Mouse (Mus musculus) cerebellum, adult 2 months (tissue): ENCODE data around the gene Rabac1. TPM values are rescaled to one million over a fixed set of nuclear protein-coding genes. Genes with fewer than 3 reads are reported as not detected.

ENCODE experiments used
- DNase-seq, 2 experiments: peaks; one replicate each; pipeline ENCODE4 v3.0.0; 2021
- H3K27ac ChIP-seq: fragments of 200-500 bp; 2 replicates; pipeline ENCODE4 v1.5.1; 2012; ENCODE audit warnings: low read length, control low read depth, inconsistent platforms; ENCODE audit not compliant: insufficient read depth
- H3K27me3 ChIP-seq: fragments of 200-500 bp; 2 replicates; pipeline ENCODE4 v1.6.1; 2012; ENCODE audit warnings: inconsistent platforms, mild to moderate bottlenecking, low read length, moderate library complexity; ENCODE audit not compliant: control insufficient read depth, insufficient read depth
- H3K4me1 ChIP-seq: fragments of 200-500 bp; 2 replicates; pipeline ENCODE4 v1.6.1; 2011; ENCODE audit warnings: low read length; ENCODE audit not compliant: control insufficient read depth, insufficient read depth
- H3K4me3 ChIP-seq: fragments of 200-500 bp; replicated peaks from 2 replicates; pipeline ENCODE3; 2011; ENCODE audit warnings: mild to moderate bottlenecking, low read depth, low read length, control low read depth; ENCODE audit not compliant: insufficient read depth
- CTCF ChIP-seq: fragments of 200-500 bp; IDR thresholded peaks from 2 replicates; pipeline ENCODE4 v1.5.1; 2011; ENCODE audit warnings: low read depth, mild to moderate bottlenecking, control low read depth, low read length, moderate library complexity, borderline replicate concordance; ENCODE audit not compliant: insufficient read depth
- POLR2A ChIP-seq: fragments of 200-500 bp; IDR thresholded peaks from 2 replicates; pipeline ENCODE4 v1.6.1; 2011; ENCODE audit warnings: low read length, control low read depth, borderline replicate concordance; ENCODE audit not compliant: insufficient read depth
- WGBS: fragments of 180-500 bp; shearing (Covaris S2); methylation state at CpG from one replicate; pipeline ENCODE4 v1.1.7; 2018; 5-methylcytosine and 5-hydroxymethylcytosine counted together
- polyA plus RNA-seq: library from polyadenylated mRNA; depleted of rRNA; stranded (reverse); fragments of >200 nt; gene quantifications from 2 replicates; pipeline ENCODE4 v1.2.3, GENCODE M21; 2012

Gene Rabac1
- polyA plus RNA-seq, 1 experiment, result 648 TPM

DNA sequence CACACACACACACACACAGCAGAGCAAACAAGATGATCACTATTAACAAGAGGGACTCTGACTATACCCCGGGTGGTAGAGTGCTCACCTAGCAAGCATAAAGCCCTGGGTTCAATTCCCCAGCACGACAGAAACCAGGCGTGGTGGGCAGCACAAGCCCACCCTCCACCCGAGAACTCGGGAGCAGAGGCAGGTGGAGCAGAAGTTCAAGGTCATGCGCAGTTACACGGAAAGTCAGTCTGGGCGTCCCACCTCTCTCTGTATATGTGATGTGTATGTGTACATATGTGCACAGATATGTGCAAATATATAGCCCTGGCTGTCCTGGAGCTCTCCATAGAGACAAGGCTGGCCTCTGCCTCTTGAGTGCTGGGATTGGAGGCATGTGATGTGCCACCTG lies 4.6 kb downstream of the Rabac1 start:
- 88% methylated on average over 8 of the region's 8 CpGs for WGBS
- H3K4me3 ChIP-seq, result no peak overlapping the region
- peak overlapping the region; percentile 92 for H3K27ac ChIP-seq
- DNase-seq, result no peak
- H3K4me1 ChIP-seq, result peaks cover 39% of the 10 kb centered on the region
- TF ChIP-seq CTCF, result no peak
- TF ChIP-seq POLR2A, result no peak
- no peaks in the 10 kb centered on the region for H3K27me3 ChIP-seq

DNA sequence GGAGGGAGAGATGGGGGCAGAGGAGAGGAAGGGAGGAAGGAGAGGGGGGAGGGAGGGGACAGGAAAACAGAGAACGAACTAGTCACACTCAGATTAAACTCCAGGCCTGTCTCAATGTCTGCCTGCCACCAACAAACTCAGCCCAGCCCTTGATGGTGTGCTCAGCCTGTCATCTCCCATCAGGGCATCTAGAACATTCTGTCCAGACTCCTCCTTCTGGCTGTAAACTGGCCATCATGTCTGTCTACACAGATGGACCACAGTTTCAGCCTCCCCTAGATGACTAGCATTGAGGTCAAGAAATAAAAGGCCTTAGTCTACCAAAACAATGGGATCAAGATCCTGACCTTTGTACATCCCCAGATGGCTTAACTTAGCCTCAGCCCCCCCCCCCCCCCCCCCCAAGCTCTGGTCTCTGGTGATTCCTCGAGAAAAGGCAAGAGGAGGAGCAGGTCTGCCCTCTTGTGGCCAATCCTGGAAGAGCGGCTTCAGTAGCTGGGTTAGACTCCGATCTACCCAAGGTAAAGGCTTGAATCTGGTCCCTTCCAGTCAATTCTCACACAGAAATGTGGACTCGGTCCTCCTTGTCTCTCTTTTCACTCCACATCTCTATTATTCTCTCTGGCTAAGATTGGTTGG lies 7.5 kb downstream of the Rabac1 start:
- H3K27me3 ChIP-seq, result no peaks in the 10 kb centered on the region
- H3K4me1 ChIP-seq, result peaks cover 32% of the 10 kb centered on the region
- no peak overlapping the region for H3K27ac ChIP-seq
- peak; percentile 83 to 92 for DNase-seq
- H3K4me3 ChIP-seq, result no peak overlapping the region
- TF ChIP-seq CTCF (peak; percentile 75), POLR2A (no peak)
- WGBS, result 9% methylated on average over 5 of the region's 5 CpGs

DNA sequence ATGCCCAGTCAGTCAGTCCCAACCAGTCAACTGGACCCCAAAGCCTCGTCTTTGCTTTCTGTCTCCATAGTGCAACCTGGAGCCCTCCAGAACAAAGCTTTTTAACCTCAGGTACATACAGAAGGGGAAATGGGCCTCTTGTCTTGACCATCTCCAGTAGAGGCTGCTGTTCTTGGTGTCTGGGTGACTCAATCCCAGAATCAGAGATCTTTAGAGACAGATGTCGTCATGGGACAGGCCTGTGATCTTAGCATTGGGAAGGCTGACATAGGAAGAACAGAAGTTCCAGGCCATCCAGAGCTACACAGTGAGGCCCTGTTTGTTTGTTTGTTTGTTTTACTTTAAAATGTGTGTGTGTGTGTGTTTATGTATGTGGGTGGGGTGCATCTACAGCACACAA lies 8.3 kb downstream of the Rabac1 start:
- WGBS, result 78% methylated on average over 2 of the region's 2 CpGs
- no peak for DNase-seq

DNA sequence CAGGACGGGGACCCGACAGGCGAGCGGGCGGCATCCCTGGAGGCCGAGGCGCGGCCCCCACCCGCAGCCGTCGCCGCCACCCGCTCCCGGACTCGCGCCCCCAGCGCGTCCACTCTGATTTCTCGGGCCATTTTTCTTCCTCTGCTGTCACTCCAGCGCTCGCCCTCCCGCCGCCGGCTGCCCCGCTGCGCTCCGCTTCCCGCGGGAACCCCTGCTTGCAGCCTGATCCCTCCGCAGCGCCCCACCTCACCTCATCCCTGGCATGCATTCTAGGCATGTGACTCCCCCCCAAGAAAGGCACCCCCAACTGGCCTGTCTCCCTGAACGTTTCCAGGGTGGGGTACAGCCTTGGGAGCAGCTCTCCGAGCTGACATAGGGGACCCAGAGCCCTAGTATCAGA lies 17.3 kb downstream of the Rabac1 start:
- H3K4me3 ChIP-seq, result no peak overlapping the region
- WGBS, result 8% methylated on average over 31 of the region's 33 CpGs
- H3K27me3 ChIP-seq, result peaks cover 2% of the 10 kb centered on the region; the same call in 1 of the 2 replicates

More for the DNA sequence above, 8.3 kb downstream of the Rabac1 start:
- Histone ChIP-seq H3K4me3 (no peak overlapping the region), H3K4me1 (peaks cover 27% of the 10 kb centered on the region), H3K27ac (no peak overlapping the region), H3K27me3 (no peaks in the 10 kb centered on the region)
- no peak for TF ChIP-seq CTCF
- TF ChIP-seq POLR2A, result no peak

DNA sequence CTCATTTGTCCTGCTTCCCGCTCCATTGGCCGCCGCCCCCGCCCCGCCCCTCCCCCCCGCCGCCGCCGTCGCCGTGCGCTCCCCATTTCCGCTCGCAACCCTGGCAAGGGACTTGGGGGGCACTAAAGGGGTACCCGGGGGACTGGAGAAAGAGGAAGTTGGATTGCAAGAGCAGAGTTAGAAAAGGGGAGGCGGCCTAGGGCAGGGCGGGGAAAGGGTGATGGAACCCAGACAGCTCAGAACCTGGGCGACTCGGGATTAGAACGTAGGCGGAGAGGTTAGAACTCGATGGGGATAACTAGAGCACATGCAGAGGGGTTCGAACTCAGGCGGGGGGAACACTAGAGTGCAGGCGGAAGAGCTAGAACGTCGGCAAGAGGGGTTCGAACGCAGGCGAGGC lies 18.1 kb downstream of the Rabac1 start:
- 5% methylated on average over 30 of the region's 30 CpGs for WGBS
- no peaks in the 10 kb centered on the region for H3K4me1 ChIP-seq
- no peak for DNase-seq
- no peak for TF ChIP-seq POLR2A
- no peak for TF ChIP-seq CTCF
- peaks cover 2% of the 10 kb centered on the region; the same call in 1 of the 2 replicates for H3K27me3 ChIP-seq
- H3K27ac ChIP-seq, result no peak overlapping the region
- H3K4me3 ChIP-seq, result peak overlapping the region; percentile 21

More for the DNA sequence above, 17.3 kb downstream of the Rabac1 start:
- no peak for DNase-seq
- TF ChIP-seq CTCF (no peak), POLR2A (no peak)
- Histone ChIP-seq H3K4me1 (no peaks in the 10 kb centered on the region), H3K27ac (no peak overlapping the region)

DNA sequence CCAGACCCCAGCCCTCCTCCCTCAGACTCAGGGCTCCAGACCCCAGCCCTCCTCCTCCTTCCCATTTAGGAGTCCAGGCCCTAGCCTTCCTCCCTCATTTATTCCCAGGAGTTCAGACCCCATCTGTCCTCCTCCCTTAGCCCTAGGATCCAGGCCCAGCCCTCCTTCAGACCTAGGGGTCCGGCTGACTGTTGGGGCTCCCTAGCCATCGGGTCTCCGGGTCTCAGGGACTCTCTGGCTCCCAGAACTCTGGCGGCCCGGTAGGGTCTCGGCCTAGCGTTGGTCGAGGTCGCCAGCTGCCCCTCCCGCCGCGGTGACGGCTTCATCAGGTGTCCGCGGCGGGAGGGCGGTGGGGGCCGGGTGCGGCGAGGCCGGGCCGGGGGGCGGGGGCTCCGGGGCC lies 18.6 kb downstream of the Rabac1 start:
- no peaks in the 10 kb centered on the region for H3K4me1 ChIP-seq
- WGBS, result 9% methylated on average over 23 of the region's 24 CpGs
- peaks cover 2% of the 10 kb centered on the region; the same call in 1 of the 2 replicates for H3K27me3 ChIP-seq
- H3K27ac ChIP-seq, result no peak overlapping the region
- TF ChIP-seq CTCF, result no peak
- TF ChIP-seq POLR2A, result no peak
- no peak overlapping the region for H3K4me3 ChIP-seq
- no peak for DNase-seq

DNA sequence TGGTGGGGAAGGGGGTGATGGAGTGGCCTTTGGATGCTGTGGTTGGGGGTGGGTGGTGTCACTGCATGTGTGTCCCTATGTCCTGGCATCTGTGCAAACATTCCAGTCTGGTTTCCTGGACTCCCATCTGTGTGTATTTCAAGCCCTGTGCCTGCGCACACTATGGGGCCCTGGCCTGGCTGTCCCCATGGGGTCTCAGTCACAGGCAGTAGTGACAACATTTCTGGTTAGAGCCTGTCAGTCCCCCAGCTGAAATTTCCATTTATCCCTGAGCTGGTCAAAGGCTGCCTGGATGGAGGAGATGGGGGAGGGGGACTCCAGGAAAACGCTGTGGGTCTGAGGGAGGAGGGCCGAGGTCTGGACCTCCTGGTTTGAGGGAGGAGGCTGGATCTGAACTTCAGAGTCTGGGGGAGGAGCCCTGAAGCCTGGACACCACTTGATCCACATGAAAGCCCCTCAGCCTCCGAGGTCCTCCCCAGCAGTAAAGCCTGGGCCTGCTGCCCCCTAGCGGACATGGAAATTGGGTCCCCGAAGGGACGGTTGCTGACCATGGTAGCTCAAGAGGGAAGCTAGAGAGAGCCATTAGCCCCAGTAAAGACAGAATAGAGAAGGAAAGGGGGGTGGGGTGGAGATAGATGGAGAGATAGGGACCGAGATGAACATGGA lies 22.5 kb downstream of the Rabac1 start:
- DNase-seq, result peak; percentile 57 to 72
- WGBS, result 10% methylated on average over 8 of the region's 8 CpGs
- Histone ChIP-seq H3K4me1 (peaks cover 4% of the 10 kb centered on the region; the same call in 1 of the 2 replicates), H3K27ac (no peak overlapping the region), H3K4me3 (no peak overlapping the region), H3K27me3 (peaks cover 3% of the 10 kb centered on the region; the same call in 1 of the 2 replicates)
- no peak for TF ChIP-seq POLR2A
- TF ChIP-seq CTCF, result peak; percentile 71; the same call in 1 of the 2 replicates

DNA sequence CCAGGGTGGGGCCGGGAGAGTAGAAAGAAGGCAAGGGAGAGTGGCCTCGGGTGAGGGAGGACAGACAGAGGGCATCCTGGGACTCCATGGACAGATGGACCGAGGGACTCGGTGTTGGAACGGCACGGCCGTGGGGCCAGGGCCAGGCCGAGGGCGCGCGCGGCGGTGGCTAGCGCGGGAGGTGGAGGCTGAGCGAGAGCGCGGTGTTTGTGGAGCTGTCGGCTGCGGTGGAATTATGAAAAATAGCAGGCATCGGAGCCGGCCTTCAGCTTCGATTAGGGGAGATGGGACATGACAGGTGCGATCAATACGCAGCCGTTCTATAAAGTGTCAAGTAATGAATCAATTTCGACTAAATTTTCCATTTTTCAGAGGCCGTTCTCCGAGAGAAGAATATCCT lies 23.8 kb downstream of the Rabac1 start:
- DNase-seq, result peak in 1 of 2 experiments; percentile 38
- H3K4me3 ChIP-seq, result peak overlapping the region; percentile 54
- H3K27me3 ChIP-seq, result peaks cover 5% of the 10 kb centered on the region; the same call in 1 of the 2 replicates
- WGBS, result 3% methylated on average over 29 of the region's 29 CpGs
- TF ChIP-seq POLR2A (no peak), CTCF (no peak)
- H3K4me1 ChIP-seq, result peaks cover 11% of the 10 kb centered on the region; the same call in 1 of the 2 replicates
- no peak overlapping the region for H3K27ac ChIP-seq
